Mouse (Mus musculus) Patski (cell line): ENCODE measurements around the gene Nop53. TPM values are rescaled to one million over a fixed set of nuclear protein-coding genes. Genes with fewer than 3 reads are reported as not detected.
A peak's percentile ranks its signal among the peaks of the same experiment; 100 is the strongest.

Experiments
- ATAC-seq: fragments of 100-300 bp; one replicate; pipeline ENCODE4 v1.8.0; 2021
- CTCF ChIA-PET: fragments of 350-600 bp; sonication (Branson Sonifier 250); formaldehyde crosslinking; loops from one replicate; lab custom pipeline; 2022; ENCODE audit warnings: inconsistent platforms; lab: Charles Lee
- POLR2A ChIA-PET: fragments of 350-600 bp; sonication (Branson Sonifier 250); formaldehyde crosslinking; loops from one replicate; lab custom pipeline; 2022; ENCODE audit warnings: antibody characterized with exemption, inconsistent platforms; lab: Charles Lee
- DNase-seq: peaks from one replicate; pipeline ENCODE4 v3.0.0-alpha.2; 2011; ENCODE audit warnings: low read depth, low spot score
- H3K27me3 ChIP-seq: fragments of 371-371 bp; one replicate; pipeline ENCODE4 v1.5.1; 2021
- CTCF ChIP-seq: fragments of 100-300 bp; IDR thresholded peaks from one replicate; pipeline ENCODE4 v1.5.1; 2021
- in situ Hi-C: fragments of 300-500 bp; cut with MboI; formaldehyde crosslinking; loops from 3 replicates; pipeline ENCODE4 v1.11.1; 2018; ENCODE audit warnings: low pct_unique_long_range_greater_than_20kb, mixed read lengths
- polyA plus RNA-seq: library from polyadenylated mRNA; unstranded; gene quantifications from one replicate; pipeline ENCODE4 v1.2.3, GENCODE M21; 2021

The Nop53 gene
- polyA plus RNA-seq, 1 experiment from 2014 or later, result 160 TPM

GRCm38 (mm10) chr7:15975451-15975850 lies 29.6 kb upstream of the Nop53 start:
- no peak for ATAC-seq
- H3K27me3 ChIP-seq, result no peaks in the 10 kb centered on the region
- no peak for DNase-seq
- ChIA-PET CTCF (interaction anchor here (1.2 to 5.4 kb wide), 14 partner anchors 10 to 91 kb away, joined by 3 to 36 read pairs (median 5); partner anchors contain the start of gene Nop53), POLR2A (interaction anchor here (1.1 to 1.5 kb wide), 3 partner anchors 8 to 71 kb away, joined by 3 to 4 read pairs (median 4); no protein-coding TSS in a partner anchor)
- in situ Hi-C loops, result loop anchor here (10.0 kb wide), 1 partner anchor 169 kb away; no protein-coding TSS in a partner anchor
- TF ChIP-seq CTCF, result no peak

DNA sequence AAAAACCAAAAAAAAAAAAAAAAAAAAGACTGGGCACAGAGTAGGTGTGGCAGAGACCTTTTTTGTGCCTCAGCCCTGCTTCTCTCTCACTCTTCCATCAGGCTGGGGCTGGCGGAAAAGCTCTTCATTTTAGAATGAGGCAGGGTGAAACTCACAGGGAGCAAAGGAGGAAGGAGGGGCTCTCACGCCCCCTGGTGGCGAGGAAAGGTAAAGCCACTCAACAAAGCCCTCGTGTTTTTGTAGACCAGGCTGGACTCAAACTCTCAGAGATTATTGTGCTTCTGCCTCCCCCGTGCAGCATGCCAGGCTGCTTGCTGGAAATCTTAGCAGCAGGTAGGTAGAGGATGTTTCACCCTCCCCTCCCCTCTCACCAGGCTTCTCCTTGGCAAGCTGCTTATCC lies 28.8 kb upstream of the Nop53 start:
- peak; percentile 29 for ATAC-seq
- TF ChIP-seq CTCF, result peak; percentile 87
- POLR2A ChIA-PET, result interaction anchor here (0.7 to 1.5 kb wide), 4 partner anchors 9 to 72 kb away, joined by 3 to 5 read pairs (median 4); no protein-coding TSS in a partner anchor
- no peak for DNase-seq
- H3K27me3 ChIP-seq, result no peaks in the 10 kb centered on the region
- in situ Hi-C loops, result loop anchor here (5.0 to 10.0 kb wide), 2 partner anchors 42 to 170 kb away; no protein-coding TSS in a partner anchor
- CTCF ChIA-PET, result interaction anchor here (0.7 to 5.4 kb wide), 22 partner anchors 8 to 92 kb away, joined by 3 to 36 read pairs (median 4); partner anchors contain the start of gene Nop53

- ChIA-PET CTCF (interaction anchor here (1.1 to 5.4 kb wide), 3 partner anchors 9 to 79 kb away, joined by 3 to 36 read pairs (median 32); no protein-coding TSS in a partner anchor), POLR2A (interaction anchor here (1.0 kb wide), 1 partner anchor 24 kb away, joined by 3 read pairs; no protein-coding TSS in a partner anchor)
- no peaks in the 10 kb centered on the region for H3K27me3 ChIP-seq
- DNase-seq (no peak), ATAC-seq (no peak)
- TF ChIP-seq CTCF, result no peak
- in situ Hi-C loops, result loop anchor here (5.0 to 10.0 kb wide), 2 partner anchors 40 to 173 kb away; no protein-coding TSS in a partner anchor
These were observed 26.4 kb upstream of the Nop53 start for GRCm38 (mm10) chr7:15972247-15972646.

DNA sequence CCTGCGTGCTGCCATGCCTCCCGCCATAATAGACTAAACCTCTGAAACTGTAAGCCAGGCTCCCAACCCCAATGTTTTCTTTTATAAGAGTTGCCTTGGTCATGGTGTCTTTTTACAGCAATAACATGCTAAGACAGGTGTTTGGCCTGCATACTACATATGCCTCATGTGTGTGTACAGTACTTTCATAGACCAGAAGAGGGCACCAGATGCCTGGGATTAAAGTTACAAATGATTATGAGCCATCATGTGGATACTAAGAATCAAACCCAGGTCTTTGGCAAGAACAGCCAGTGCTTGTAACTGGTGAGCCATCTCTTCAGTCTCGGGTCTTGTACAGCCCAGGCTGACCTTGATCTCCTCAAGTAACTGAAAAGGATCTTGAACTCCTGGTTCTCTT lies 23.8 kb upstream of the Nop53 start:
- ATAC-seq, result no peak
- no peak for DNase-seq
- in situ Hi-C loops, result loop anchor here (5.0 to 10.0 kb wide), 2 partner anchors 37 to 175 kb away; no protein-coding TSS in a partner anchor
- no peaks in the 10 kb centered on the region for H3K27me3 ChIP-seq
- TF ChIP-seq CTCF, result peak; percentile 48
- ChIA-PET POLR2A (no interaction called here), CTCF (interaction anchor here (1.2 to 1.6 kb wide), 2 partner anchors 22 to 83 kb away, joined by 5 to 7 read pairs; no protein-coding TSS in a partner anchor)

DNA sequence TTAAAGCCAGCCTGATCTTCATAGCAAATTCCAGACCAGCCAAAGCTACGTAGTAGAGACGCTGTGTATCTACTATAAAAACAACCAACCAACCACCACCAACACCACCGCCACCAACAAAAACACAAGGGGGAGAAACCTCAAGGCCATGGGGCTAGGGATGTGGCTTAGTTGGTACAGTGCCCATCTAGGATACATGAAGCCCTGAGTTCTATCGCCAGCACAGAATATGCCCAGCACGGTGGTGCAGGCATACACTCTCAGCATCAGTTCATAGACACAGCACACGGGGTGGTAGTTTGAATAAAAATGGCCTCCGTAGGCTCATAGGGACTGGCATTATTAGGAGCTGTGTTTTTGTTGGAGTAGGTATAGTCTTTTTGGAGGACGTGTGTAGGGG lies 22.4 kb upstream of the Nop53 start:
- ChIA-PET POLR2A (interaction anchor here (2.5 kb wide), 1 partner anchor 21 kb away, joined by 9 read pairs; no protein-coding TSS in a partner anchor), CTCF (interaction anchor here (0.9 to 4.6 kb wide), 6 partner anchors 15 to 52 kb away, joined by 3 to 51 read pairs (median 4); no protein-coding TSS in a partner anchor)
- ATAC-seq (no peak), DNase-seq (no peak)
- TF ChIP-seq CTCF, result no peak
- no peaks in the 10 kb centered on the region for H3K27me3 ChIP-seq
- in situ Hi-C loops, result no loop called here

- ChIA-PET CTCF (interaction anchor here (0.7 to 4.6 kb wide), 11 partner anchors 14 to 84 kb away, joined by 3 to 51 read pairs (median 4); partner anchors contain the start of gene Nop53), POLR2A (interaction anchor here (0.6 to 2.5 kb wide), 6 partner anchors 20 to 85 kb away, joined by 3 to 9 read pairs (median 4); no protein-coding TSS in a partner anchor)
- in situ Hi-C loops, result no loop called here
- DNase-seq (no peak), ATAC-seq (peak; percentile 61)
- TF ChIP-seq CTCF, result no peak
- H3K27me3 ChIP-seq, result no peaks in the 10 kb centered on the region
These were observed 21.4 kb upstream of the Nop53 start, which contains the start of gene Ehd2 for GRCm38 (mm10) chr7:15967312-15967711. TSS of gene Ehd2 (minus strand) at chr7:15967567.

GRCm38 (mm10) chr7:15966489-15966888 lies 20.6 kb upstream of the Nop53 start:
- ATAC-seq, result no peak
- ChIA-PET POLR2A (interaction anchor here (1.5 to 2.5 kb wide), 3 partner anchors 17 to 21 kb away, joined by 3 to 9 read pairs (median 6); partner anchors contain the start of gene Nop53), CTCF (interaction anchor here (1.2 to 4.6 kb wide), 9 partner anchors 13 to 85 kb away, joined by 3 to 51 read pairs (median 5); partner anchors contain the start of gene Nop53)

GRCm38 (mm10) chr7:15963798-15964652 lies 18.2 kb upstream of the Nop53 start:
- POLR2A ChIA-PET, result interaction anchor here (1.1 kb wide), 1 partner anchor 12 kb away, joined by 3 read pairs; no protein-coding TSS in a partner anchor
- in situ Hi-C loops, result no loop called here
- TF ChIP-seq CTCF, result no peak
- ATAC-seq (no peak), DNase-seq (no peak)
- CTCF ChIA-PET, result interaction anchor here (0.9 to 4.6 kb wide), 7 partner anchors 10 to 88 kb away, joined by 3 to 51 read pairs (median 9); no protein-coding TSS in a partner anchor
- no peaks in the 10 kb centered on the region for H3K27me3 ChIP-seq

More at GRCm38 (mm10) chr7:15966489-15966888, 20.6 kb upstream of the Nop53 start:
- no peak for DNase-seq
- in situ Hi-C loops, result no loop called here
- no peak for TF ChIP-seq CTCF
- H3K27me3 ChIP-seq, result no peaks in the 10 kb centered on the region
